Mouse (Mus musculus) spleen, postnatal 10 days (tissue): ENCODE measurements around the gene Dnajb14.
"Not testable (repeated sequence)": the region's sequence is repeated elsewhere in the genome, so short reads cannot be mapped to it uniquely, and the experiment has no call there.

Source experiments
- DNase-seq, 2 experiments: peaks; one replicate each; pipeline ENCODE4 v3.0.0; 2021 to 2022; ENCODE audit warnings: low spot score in 2 of 2

The Dnajb14 gene

GRCm38 (mm10) chr3:137917694-137918171 lies 50.3 kb downstream of the Dnajb14 start:
- DNase-seq, result no peak

- peak; percentile 84 to 91 for DNase-seq
Measured at GRCm38 (mm10) chr3:137918172-137918931, 50.9 kb downstream of the Dnajb14 start, which contains the start of gene Lamtor3. TSS of gene Lamtor3 (plus strand) at chr3:137918506.

GRCm38 (mm10) chr3:137918932-137919311 lies 51.4 kb downstream of the Dnajb14 start:
- DNase-seq, result no peak

DNA sequence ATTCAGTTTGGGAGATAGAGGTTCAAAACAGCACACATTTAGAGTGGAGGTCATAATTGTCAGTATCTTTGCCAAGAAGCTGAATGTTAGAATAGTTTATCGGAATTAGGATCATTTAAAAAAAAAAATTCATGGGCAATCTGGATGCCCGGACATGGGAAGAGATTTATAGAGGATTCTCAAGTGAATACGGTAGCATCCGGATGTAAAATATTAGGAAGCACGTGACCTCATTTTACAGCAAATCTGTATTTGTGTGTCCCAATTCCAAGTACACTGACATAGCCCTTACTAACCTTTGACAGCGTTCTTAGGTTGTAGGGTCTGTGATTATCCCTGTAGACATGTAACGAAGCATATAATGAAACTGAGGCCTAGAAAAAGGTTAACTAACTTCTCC lies 51.9 kb downstream of the Dnajb14 start:
- no peak for DNase-seq

- no peak for DNase-seq
Measured at GRCm38 (mm10) chr3:137920594-137920993, 53.1 kb downstream of the Dnajb14 start.

DNA sequence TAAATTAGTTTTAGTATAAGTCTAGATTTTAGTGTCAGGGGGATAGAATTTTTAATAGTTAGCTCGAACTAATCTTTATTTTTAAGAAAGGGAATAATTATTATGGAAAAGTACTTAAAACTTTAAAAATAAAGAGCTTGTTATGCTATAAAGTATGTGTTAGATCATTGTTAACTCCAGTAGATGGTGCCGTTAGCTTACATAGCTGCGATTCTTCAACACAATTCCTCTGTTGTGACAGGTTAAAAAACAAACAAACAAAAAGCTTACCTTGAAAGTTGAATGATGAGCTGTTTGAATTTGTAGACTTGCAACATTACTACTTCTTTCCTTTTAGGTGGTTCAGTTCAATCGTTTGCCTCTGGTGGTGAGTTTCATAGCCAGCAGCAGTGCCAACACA lies 59.5 kb downstream of the Dnajb14 start:
- DNase-seq, result no peak

GRCm38 (mm10) chr3:137929940-137930339 lies 62.5 kb downstream of the Dnajb14 start:
- DNase-seq, result no peak

- no peak for DNase-seq
Measured at GRCm38 (mm10) chr3:137932748-137933147, 65.3 kb downstream of the Dnajb14 start.

- DNase-seq, result no peak
Measured at GRCm38 (mm10) chr3:137933986-137934385, 66.5 kb downstream of the Dnajb14 start.

DNA sequence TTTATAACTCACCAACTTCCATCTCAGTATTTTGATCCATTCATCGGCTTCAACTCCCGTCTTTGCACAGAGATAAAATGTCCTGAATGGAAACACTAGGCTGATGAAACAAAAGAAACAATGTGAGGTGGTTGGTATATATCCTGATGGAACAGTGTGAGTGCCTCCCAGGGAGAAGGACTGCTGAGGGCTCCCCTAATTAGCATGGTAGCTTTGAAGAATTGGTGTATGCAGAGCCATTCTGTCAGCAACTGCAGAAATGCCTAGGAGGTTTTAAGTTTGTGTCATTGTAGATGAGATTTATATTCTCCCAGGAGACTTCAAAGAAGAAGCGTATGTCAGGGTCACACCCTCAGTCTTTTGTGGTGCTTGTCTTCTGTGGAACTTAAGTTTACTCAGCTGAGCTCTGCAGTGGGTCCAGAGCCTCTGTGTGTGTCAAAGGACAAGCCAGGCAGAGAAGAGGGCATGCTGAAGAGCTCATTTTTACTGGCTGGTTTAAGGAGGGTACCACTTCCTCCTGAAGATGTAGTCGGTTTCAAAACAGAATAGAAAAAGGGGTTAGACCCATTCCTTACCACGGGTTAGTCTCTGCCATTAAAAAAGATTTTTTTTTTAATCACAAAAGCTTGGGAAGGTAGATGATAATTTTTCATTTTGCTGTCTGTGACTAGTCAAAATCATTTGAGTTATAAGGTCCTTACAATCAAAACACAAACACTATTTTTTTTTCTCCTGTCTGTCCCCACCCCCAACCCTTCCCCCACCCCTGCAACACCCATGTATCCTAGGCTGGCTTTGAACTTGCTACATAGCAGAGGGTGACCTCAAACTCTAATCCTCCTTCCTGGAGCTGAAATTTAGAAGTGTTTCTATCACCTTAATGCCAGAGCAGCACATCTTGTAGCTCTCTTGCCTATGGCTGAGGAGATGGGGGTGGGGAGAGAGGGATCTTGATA lies 68.4 kb downstream of the Dnajb14 start:
- no peak for DNase-seq

DNA sequence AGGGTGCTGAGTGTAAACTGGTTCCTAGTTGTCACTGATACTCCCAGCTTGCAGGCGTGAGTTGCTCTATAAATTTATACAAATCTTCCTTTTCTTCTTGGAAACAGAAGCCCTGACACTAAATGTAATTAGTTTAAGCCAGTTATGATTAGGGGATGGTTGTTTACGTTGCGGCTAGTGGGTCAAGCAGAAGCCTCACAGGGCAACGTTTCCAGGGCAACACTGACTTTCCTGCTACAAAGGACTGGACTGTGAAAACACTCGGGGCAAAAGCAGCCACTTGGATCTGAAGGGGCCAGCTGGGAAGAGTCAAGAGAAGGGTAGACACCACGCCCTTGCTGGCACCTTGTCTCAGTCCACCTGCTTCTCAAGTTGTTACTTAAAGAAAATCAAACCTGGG lies 69.1 kb downstream of the Dnajb14 start:
- DNase-seq, result no peak

- no peak for DNase-seq
Measured at GRCm38 (mm10) chr3:137938608-137939007, 71.1 kb downstream of the Dnajb14 start.

- peak; percentile 27 to 50 for DNase-seq
Measured at GRCm38 (mm10) chr3:137940757-137941156, 73.3 kb downstream of the Dnajb14 start.

- no peak for DNase-seq
Measured at GRCm38 (mm10) chr3:137941555-137941954, 74.1 kb downstream of the Dnajb14 start.

DNA sequence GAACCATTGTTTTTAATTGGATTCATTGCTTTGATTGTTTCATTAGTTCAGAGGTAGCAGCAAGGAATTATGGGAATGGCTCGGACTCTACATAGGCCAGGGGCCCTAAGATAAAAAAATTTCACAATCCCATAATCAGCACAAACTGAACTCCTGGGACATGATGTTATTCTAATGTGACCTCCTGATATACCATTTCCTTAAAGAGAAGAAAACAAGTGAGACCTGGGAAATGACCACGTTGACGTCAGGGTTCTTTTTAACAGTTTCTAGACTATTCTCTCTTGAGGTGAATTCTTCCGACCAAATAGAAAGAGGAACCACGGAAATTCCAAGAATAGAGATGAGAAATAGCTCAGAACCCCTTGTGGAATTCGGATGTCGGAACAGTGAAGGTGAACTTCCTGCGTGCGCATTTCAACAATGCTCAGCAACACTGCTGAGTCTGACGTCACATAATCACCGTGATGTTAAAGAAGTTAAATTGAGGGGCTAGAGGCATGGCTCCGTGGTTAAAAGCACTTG lies 74.7 kb downstream of the Dnajb14 start:
- DNase-seq, result no peak

DNA sequence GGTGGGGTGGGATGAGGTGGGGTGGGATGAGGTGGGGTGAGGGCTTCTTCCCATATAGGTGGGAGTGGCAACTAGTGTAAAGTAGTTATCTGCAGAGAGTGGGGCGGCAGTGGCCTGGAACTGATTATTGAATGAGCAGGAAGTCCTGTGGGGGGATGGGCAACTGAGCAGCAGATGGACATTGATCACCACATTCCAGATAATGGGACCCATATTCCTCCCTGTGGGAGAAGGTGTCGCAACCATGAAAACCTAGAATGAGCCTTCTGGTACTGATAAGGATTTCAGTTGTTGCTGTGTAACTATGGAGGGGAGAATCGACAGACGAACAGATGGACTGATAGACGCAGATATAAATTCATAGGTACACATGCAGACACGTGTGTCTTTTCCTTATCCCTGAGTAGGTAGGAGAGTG lies 76.3 kb downstream of the Dnajb14 start:
- no peak for DNase-seq

- DNase-seq, result no peak
Measured at GRCm38 (mm10) chr3:137946827-137947226, 79.4 kb downstream of the Dnajb14 start.

DNA sequence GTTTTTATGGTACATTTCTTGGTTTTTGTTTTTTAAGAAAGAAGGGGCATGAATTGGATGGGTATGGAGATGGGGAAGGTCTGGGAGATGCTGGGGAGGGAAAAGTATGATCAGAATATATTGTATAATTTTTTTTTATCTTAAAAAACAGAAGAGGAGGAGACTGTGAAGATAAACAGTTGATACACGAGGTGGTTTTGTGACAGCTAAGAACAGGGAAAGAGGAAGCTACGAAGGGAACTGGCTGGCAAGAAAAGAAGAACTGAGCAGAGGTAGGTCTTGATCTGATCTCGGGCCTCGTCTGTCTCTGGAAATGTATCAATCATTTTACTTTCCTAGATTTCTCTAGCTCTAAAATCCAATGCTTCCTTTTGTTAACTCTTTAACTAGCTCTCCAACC lies 80.0 kb downstream of the Dnajb14 start:
- no peak for DNase-seq

- no peak for DNase-seq
Measured at GRCm38 (mm10) chr3:137950191-137950885, 82.9 kb downstream of the Dnajb14 start.

DNA sequence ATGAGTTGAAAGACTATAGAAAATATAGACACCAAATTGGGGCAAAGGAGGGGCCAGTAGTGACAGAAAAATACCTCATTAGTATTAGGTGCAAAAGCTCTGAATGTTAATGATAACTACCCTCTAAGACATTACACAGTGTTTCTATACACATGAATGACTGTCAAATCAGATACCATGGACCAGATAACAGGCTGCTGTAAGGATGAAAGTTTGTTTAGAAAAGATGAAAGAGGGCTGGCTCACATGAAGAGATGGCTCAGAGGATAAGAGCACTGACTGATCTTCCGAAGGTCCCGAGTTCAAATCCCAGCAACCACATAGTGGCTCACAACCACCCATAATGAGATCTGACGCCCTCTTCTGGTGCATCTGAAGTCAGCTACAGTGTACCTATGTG lies 83.8 kb downstream of the Dnajb14 start:
- not testable (repeated sequence) for DNase-seq

DNA sequence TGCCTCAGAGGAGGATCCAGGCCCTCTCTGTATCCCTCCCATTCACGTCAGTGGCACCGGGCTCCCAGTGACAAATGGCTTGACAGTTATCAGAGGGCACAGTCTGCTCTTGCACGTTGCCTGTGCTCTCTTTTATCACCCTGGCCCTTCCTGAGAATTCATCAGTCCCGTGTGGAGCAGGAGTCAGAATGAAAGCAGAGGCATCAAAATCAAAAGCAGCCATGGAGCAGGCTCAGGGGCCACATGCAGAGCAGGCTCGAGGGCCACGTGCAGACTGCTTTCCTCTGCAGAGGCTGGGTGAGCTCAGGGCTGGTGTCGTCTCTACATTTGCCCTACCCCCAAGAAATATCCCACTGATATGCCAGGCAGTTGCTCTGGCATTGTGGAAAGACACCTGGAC lies 84.3 kb downstream of the Dnajb14 start:
- DNase-seq, result no peak
